Mouse (Mus musculus) liver, postnatal 0 days (tissue): ENCODE results near the gene Tmco2. TPM values are rescaled to one million over a fixed set of nuclear protein-coding genes. Genes with fewer than 3 reads are reported as not detected.
A peak's percentile ranks its signal among the peaks of the same experiment; 100 is the strongest.

Experiments
- ATAC-seq: fragments of 200-750 bp; cut with Nextera tagmentation; 2 replicates; pipeline ENCODE4 v1.8.0; 2017; ENCODE audit warnings: mild to moderate bottlenecking, moderate library complexity
- DNase-seq: peaks from one replicate; pipeline ENCODE4 v3.0.0-alpha.2; 2016
- H3K27ac ChIP-seq: fragments of 300-500 bp; sonication (generic); 2 replicates; pipeline ENCODE4 v1.5.1; 2014; ENCODE audit warnings: antibody characterized with exemption, moderate library complexity, mild to moderate bottlenecking, low read depth
- H3K27me3 ChIP-seq: fragments of 300-500 bp; sonication (generic); 2 replicates; pipeline ENCODE4 v1.6.1; 2014; ENCODE audit warnings: low read length, control low read depth, mixed read lengths; ENCODE audit not compliant: insufficient read depth
- H3K36me3 ChIP-seq: fragments of 300-500 bp; sonication (generic); replicated peaks from 2 replicates; pipeline ENCODE4 v1.6.1; 2014; ENCODE audit warnings: mild to moderate bottlenecking, control low read depth, low read length, moderate library complexity, mixed read lengths; ENCODE audit not compliant: insufficient read depth
- H3K4me1 ChIP-seq: fragments of 300-500 bp; sonication (generic); 2 replicates; pipeline ENCODE4 v1.6.1; 2014; ENCODE audit warnings: antibody characterized with exemption, mild to moderate bottlenecking, control low read depth; ENCODE audit not compliant: insufficient read depth
- H3K4me2 ChIP-seq: fragments of 300-500 bp; sonication (generic); 2 replicates; pipeline ENCODE4 v1.6.1; 2014; ENCODE audit warnings: low read depth, mild to moderate bottlenecking, low read length, moderate library complexity, mixed read lengths
- H3K4me3 ChIP-seq: fragments of 300-500 bp; sonication (generic); 2 replicates; pipeline ENCODE4 v1.5.1; 2014; ENCODE audit warnings: low read depth, low read length
- H3K9ac ChIP-seq: fragments of 300-500 bp; sonication (generic); replicated peaks from 2 replicates; pipeline ENCODE4 v1.6.1; 2014; ENCODE audit warnings: mild to moderate bottlenecking, moderate library complexity
- H3K9me3 ChIP-seq: fragments of 300-500 bp; sonication (generic); 2 replicates; pipeline ENCODE4 v1.6.1; 2016; ENCODE audit warnings: mild to moderate bottlenecking, control low read depth, low read length, mixed read lengths
- CTCF ChIP-seq: sonication (generic); IDR thresholded peaks from 2 replicates; pipeline ENCODE4 v1.5.1; 2016; ENCODE audit warnings: antibody characterized with exemption, low read depth
- EP300 ChIP-seq: IDR thresholded peaks from 2 replicates; pipeline ENCODE4 v1.6.1; 2016; ENCODE audit warnings: antibody characterized with exemption, low read depth, mild to moderate bottlenecking
- WGBS: fragments of 180-500 bp; shearing (Covaris S2); extraction: QIAGEN DNeasy Blood & Tissue Kit; methylation state at CpG from one replicate; pipeline ENCODE4 v1.1.7; 2014; ENCODE audit not compliant: insufficient replicate concordance; 5-methylcytosine and 5-hydroxymethylcytosine counted together
- polyA plus RNA-seq: library from polyadenylated mRNA; unstranded; fragments of >200 nt; fragmentation: Nextera tagmentation; extraction: Ambion mirVana; gene quantifications from 2 replicates; pipeline ENCODE4 v1.2.1, GENCODE M21; 2015

Tmco2 gene
- not detected in 2 replicates for polyA plus RNA-seq

DNA sequence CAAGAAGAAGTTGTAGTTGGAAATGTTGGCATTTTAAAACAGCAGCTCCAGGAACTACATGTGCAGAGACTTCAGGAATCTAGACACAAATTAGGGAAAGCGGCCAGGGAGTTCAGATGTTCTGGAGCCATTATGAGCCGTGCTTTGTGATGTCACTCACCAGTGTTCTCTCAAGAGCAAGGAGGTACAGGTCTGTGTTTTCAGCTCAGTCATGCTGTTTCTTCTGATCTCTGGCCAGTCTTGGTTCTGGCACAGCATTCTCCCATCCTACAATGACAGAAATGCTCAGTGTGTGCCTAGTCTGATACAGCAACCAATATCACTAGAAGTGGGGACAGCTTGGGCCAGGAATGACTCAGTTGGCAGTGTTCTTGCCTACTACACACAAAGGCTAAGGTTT is at the start of gene Tmco2:
Tmco2 (minus strand) TSS at position 101 of the 400 bp plus-strand sequence.
- DNase-seq, result no peak
- Histone ChIP-seq H3K4me3 (no peak within 1 kb of the TSS), H3K27me3 (no peaks in the 10 kb centered on the region), H3K27ac (no peak within 1 kb of the TSS), H3K4me2 (no peak within 1 kb of the TSS), H3K36me3 (no peaks in the 10 kb centered on the region), H3K9me3 (no peaks in the 10 kb centered on the region), H3K9ac (no peak within 1 kb of the TSS), H3K4me1 (no peaks in the 10 kb centered on the region)
- WGBS, result 85% methylated on average over 2 of the region's 2 CpGs
- no peak for ATAC-seq
- TF ChIP-seq EP300 (no peak), CTCF (no peak)

DNA sequence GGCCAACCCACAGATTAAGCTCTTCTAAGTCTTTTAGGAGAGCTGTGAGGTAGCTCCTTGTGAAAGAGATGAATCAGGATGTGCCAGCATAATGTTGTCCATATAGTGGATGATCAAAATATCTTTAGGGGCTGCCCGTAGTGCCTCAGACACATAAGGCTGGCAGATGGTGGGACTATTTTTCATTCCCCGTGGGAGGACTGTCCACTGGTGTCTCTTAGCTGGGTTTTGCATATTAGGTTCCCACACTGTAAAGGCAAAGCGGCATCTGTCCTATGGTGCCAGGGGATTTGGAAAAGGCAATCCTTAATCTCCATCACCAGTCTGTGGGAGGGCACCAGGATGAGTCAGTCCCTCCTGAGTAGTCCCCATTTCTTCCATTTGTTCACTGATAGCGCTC is 5.7 kb downstream of the Tmco2 start:
- Histone ChIP-seq H3K27ac (no peak overlapping the region), H3K4me2 (no peak overlapping the region), H3K36me3 (no peaks in the 10 kb centered on the region), H3K4me3 (no peak overlapping the region), H3K4me1 (no peaks in the 10 kb centered on the region), H3K9me3 (no peaks in the 10 kb centered on the region), H3K9ac (no peak overlapping the region), H3K27me3 (no peaks in the 10 kb centered on the region)
- WGBS, result 71% methylated on average over 4 of the region's 4 CpGs
- ATAC-seq (no peak), DNase-seq (no peak)
- no peak for TF ChIP-seq EP300
- TF ChIP-seq CTCF, result no peak

DNA sequence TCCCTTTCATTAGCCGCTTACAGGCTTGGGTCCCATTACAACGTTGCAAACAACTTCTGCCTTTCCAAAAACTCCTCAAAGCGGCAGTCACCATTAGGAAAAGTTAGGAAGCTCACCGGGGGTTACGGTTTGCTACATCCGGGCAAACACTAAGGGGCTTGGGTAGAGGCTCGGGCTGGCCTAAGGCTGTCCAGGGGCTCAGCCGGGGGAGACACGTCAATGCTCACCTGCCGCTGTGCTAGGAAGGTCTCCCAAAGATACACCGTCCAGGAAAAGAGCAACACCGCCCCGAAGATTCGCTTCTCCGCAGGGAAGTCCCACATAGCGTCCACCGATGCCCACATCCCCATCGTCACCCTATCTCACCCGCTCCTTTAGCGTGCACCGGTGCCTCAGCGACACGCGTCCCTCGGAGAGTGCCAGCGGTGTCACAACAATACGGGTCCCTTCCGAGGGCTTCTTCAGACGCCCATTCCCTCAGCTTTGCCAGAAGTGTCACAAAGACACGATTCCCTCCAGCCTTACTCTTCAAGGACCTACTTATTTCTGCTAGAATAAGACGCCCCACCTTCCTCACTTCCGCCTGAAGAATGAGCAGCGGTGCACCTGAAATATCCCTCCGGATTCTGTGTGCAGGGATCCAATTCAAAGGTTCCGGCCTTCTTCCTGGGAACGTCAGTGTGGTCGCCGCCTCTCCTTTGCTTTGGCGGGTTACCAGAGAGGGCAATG is 11.2 kb downstream of the Tmco2 start, which contains the start of gene Zmpste24:
Zmpste24 (minus strand) TSS at position 592 of the 729 bp plus-strand sequence.
- Histone ChIP-seq H3K9me3 (no peaks in the 10 kb centered on the region), H3K4me3 (peak within 1 kb of the TSS; percentile 76), H3K4me1 (peaks cover 8% of the 10 kb centered on the region; the same call in 1 of the 2 replicates), H3K36me3 (peaks cover 15% of the 10 kb centered on the region), H3K4me2 (peak within 1 kb of the TSS; percentile 89), H3K27ac (peak within 1 kb of the TSS; percentile 68), H3K27me3 (no peaks in the 10 kb centered on the region), H3K9ac (peak within 1 kb of the TSS; percentile 74)
- TF ChIP-seq CTCF (no peak), EP300 (peak; percentile 42; the same call in 1 of the 2 replicates)
- peak; percentile 92 for ATAC-seq
- under 1% methylated on average over 39 of the region's 39 CpGs for WGBS
- DNase-seq, result peak; percentile 88

DNA sequence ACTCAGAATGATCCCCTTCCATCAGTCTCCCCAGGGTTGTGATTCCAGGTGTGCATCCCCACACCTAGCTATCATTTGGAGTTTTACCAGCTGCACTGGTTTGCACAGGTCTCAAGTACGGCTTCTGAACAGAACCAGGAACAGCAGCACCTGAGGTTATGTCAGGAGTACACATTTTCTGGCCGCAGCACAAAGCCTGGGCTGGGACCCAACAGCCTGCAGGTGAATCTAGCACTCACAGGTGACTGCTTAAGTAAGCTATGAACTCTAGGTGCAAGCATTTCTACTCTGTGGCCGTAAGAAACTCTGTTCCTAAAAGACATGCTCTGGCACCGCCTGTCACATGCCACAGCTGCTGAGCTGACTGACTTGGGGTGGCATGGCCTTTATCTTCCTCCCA is 18.8 kb downstream of the Tmco2 start:
- DNase-seq, result no peak
- Histone ChIP-seq H3K9me3 (no peaks in the 10 kb centered on the region), H3K4me2 (no peak overlapping the region), H3K36me3 (peaks cover 43% of the 10 kb centered on the region), H3K4me3 (no peak overlapping the region), H3K9ac (no peak overlapping the region), H3K27me3 (no peaks in the 10 kb centered on the region), H3K4me1 (no peaks in the 10 kb centered on the region), H3K27ac (no peak overlapping the region)
- TF ChIP-seq EP300 (no peak), CTCF (no peak)
- WGBS, result 78% methylated on average over 4 of the region's 4 CpGs
- ATAC-seq, result no peak

DNA sequence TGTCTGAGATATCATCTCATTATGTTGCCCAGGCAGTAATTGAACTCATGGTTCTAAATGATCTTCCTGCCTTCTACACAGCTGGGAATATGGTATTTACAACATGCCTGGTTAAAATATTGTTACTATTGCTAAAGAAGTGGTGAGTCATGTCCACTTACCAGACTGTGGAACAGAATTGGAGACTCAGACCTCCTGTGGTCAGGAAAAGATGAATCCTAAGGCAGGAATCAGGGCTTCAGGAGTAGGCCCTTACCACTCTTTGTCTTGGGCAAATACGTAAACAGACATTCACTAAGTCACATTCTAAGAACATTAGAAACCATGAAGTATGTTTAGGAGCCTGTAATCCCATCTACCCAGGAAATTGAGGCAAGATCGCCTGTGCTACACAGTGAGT is 20.3 kb downstream of the Tmco2 start:
- no peak overlapping the region for H3K4me3 ChIP-seq
- ATAC-seq (no peak), DNase-seq (no peak)
- TF ChIP-seq CTCF (no peak), EP300 (no peak)
- H3K9ac ChIP-seq, result no peak overlapping the region
- no peaks in the 10 kb centered on the region for H3K4me1 ChIP-seq
- H3K36me3 ChIP-seq, result peaks cover 40% of the 10 kb centered on the region
- WGBS, result 80% methylated on average over 2 of the region's 2 CpGs
- no peak overlapping the region for H3K4me2 ChIP-seq
- no peak overlapping the region for H3K27ac ChIP-seq
- H3K27me3 ChIP-seq, result no peaks in the 10 kb centered on the region
- H3K9me3 ChIP-seq, result no peaks in the 10 kb centered on the region

DNA sequence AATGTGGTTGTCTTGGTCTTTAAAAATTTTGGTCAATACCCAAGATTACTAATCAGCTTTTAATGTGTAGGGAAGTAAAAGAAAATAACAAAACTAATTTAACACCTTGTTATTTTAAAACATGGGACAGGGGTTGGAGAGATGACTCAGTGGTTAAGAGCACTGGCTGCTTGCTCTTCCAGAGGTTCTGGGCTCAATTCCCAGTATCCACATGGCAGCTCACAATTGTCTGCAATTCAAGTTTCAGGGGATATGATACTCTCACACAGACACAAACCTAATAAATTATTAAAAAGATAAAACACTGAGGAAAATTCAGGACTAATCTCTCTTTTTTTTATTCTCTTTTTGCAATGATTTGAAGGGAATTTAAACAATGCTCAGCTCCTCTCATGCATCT is 24.5 kb downstream of the Tmco2 start:
- DNase-seq (no peak), ATAC-seq (no peak)
- Histone ChIP-seq H3K27ac (no peak overlapping the region), H3K27me3 (no peaks in the 10 kb centered on the region), H3K4me1 (no peaks in the 10 kb centered on the region), H3K4me3 (no peak overlapping the region), H3K4me2 (no peak overlapping the region), H3K36me3 (peaks cover 53% of the 10 kb centered on the region), H3K9me3 (no peaks in the 10 kb centered on the region), H3K9ac (no peak overlapping the region)
- TF ChIP-seq CTCF, result no peak
- TF ChIP-seq EP300, result no peak
